Mouse (Mus musculus) E14TG2a.4 (cell line): ENCODE data around the gene Prkcb.

Experiments used
- H3K27me3 ChIP-seq: 2 replicates; pipeline ENCODE4 v1.6.1; 2014; ENCODE audit warnings: low read length, control low read depth; ENCODE audit not compliant: insufficient read depth
- H3K36me3 ChIP-seq: 2 replicates; pipeline ENCODE4 v1.6.1; 2014; ENCODE audit warnings: low read length, control low read depth; ENCODE audit not compliant: insufficient read depth
- H3K4me1 ChIP-seq: replicated peaks from 2 replicates; pipeline ENCODE4 v1.6.1; 2014; ENCODE audit warnings: low read depth, low read length, control low read depth
- H3K4me3 ChIP-seq: replicated peaks from 2 replicates; pipeline ENCODE4 v1.5.1; 2014; ENCODE audit warnings: mild to moderate bottlenecking, low read length
- H3K9me3 ChIP-seq: 2 replicates; pipeline ENCODE4 v1.6.1; 2014; ENCODE audit warnings: low read length, control low read depth
- CTCF ChIP-seq: conservative IDR thresholded peaks from 2 replicates; pipeline ENCODE4 v1.5.1; 2014; ENCODE audit warnings: low read length
- NANOG ChIP-seq: IDR thresholded peaks from 2 replicates; pipeline ENCODE4 v1.6.1; 2014; ENCODE audit warnings: borderline replicate concordance, low read length, mixed read lengths
- POU5F1 ChIP-seq: IDR thresholded peaks from 2 replicates; pipeline ENCODE4 v1.6.1; 2014; ENCODE audit warnings: low read length, borderline replicate concordance

Prkcb gene

DNA sequence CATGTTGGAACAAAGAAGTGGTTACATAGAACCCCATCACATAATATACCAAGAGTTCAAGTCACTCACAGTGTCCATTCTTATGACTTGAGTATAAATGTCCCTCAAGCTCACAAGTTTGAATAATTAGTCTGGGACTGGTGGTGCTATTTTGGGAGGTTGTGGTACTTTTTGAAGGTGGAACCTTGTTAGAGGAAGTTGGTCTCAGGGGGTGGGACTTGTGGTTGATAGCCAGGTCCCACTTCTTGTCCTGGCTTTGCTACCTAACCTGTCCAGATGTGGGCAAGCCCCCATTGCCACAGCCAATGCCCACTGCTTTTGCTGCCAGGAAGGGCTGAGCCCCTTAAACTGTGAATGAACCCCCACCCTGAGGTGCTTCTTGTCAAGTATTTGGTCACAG lies 28.9 kb downstream of the Prkcb start:
- Histone ChIP-seq H3K4me3 (no peak overlapping the region), H3K36me3 (no peaks in the 10 kb centered on the region), H3K9me3 (peaks cover 4% of the 10 kb centered on the region; the same call in 1 of the 2 replicates), H3K27me3 (no peaks in the 10 kb centered on the region), H3K4me1 (no peaks in the 10 kb centered on the region)
- no peak for TF ChIP-seq NANOG
- TF ChIP-seq POU5F1 = no peak
- TF ChIP-seq CTCF = no peak

DNA sequence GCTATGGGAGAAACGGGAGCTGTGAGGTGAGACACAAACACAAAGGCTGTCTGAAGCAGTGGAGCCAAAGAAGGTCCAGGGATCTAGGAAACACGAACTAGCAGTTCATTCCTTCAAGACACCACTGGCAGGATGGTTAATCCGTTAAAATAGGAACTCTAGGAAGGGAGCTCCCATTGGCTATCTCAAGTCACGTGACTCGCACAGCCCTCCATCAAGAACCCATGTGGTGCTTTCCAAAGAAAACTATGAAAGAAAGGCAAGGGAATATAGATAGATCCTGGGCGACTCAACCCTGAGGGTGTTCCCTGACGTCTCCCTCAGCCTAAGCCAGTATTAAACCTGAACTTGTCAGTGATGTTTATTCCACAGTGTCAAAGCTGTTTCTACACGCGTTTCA lies 31.0 kb downstream of the Prkcb start:
- TF ChIP-seq POU5F1 (no peak), CTCF (no peak), NANOG (no peak)
- Histone ChIP-seq H3K36me3 (no peaks in the 10 kb centered on the region), H3K27me3 (no peaks in the 10 kb centered on the region), H3K4me3 (no peak overlapping the region), H3K4me1 (no peaks in the 10 kb centered on the region), H3K9me3 (peaks cover 4% of the 10 kb centered on the region; the same call in 1 of the 2 replicates)

GRCm38 (mm10) chr7:122320843-122321544 lies 32.4 kb downstream of the Prkcb start:
- Histone ChIP-seq H3K27me3 (no peaks in the 10 kb centered on the region), H3K4me1 (no peaks in the 10 kb centered on the region), H3K36me3 (no peaks in the 10 kb centered on the region), H3K4me3 (no peak overlapping the region), H3K9me3 (peaks cover 4% of the 10 kb centered on the region; the same call in 1 of the 2 replicates)
- no peak for TF ChIP-seq NANOG
- TF ChIP-seq CTCF = peak; percentile 29
- TF ChIP-seq POU5F1 = no peak

DNA sequence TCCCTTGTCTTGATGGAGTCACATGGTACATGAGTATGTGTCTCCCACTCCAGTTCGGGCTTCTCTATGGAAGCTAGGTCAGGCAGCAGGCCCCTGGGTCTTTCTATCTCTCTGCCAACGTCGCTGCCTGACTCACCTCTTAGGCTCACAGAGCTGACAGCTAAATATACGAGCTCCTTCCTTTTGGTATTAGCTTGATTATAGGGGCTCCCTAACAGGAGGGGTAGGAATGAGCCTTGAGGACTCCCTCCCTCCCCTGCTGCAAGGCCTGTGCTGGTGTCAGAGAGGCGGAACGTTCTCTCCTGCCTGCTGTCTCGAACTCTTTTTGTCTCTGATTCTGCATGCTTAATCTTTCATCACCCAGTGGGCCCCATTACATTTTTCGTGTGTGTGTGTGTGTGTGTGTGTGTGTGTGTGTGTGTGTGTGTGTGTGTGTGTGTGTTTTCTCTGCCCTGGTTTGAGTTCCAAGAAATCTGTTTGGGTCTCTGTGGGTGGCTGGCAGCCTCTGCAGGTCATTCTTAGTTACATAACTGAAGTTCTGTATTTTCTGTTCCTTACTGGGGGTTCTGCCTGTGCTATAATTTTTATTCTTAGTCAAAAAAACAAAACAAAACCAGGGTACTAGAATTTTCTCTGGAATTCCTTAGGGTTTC lies 33.6 kb downstream of the Prkcb start:
- Histone ChIP-seq H3K27me3 (no peaks in the 10 kb centered on the region), H3K9me3 (peaks cover 4% of the 10 kb centered on the region; the same call in 1 of the 2 replicates), H3K4me3 (no peak overlapping the region), H3K4me1 (no peaks in the 10 kb centered on the region), H3K36me3 (no peaks in the 10 kb centered on the region)
- TF ChIP-seq NANOG = no peak
- no peak for TF ChIP-seq POU5F1
- TF ChIP-seq CTCF = no peak

DNA sequence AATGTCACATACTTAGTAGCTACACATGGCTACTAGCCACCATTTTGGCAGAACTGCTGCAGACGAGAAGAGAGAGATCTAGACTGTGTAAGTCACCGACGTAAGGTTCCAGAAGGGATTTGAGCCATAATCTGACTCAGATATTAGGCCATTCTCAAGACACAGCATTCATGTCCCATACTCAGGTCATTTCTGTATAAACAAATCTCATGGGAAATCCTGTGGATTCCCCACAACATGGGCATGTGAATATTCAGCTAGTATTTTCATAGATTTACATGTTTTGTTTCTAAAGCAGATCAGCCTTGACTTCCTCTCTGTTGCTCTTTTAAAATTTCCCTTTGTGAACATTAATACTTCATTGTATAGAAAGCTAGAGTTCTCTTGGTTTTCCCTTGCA lies 39.4 kb downstream of the Prkcb start:
- Histone ChIP-seq H3K4me1 (no peaks in the 10 kb centered on the region), H3K36me3 (no peaks in the 10 kb centered on the region), H3K4me3 (no peak overlapping the region), H3K9me3 (no peaks in the 10 kb centered on the region), H3K27me3 (no peaks in the 10 kb centered on the region)
- no peak for TF ChIP-seq NANOG

- no peak overlapping the region for H3K4me3 ChIP-seq
- TF ChIP-seq NANOG (no peak), POU5F1 (no peak), CTCF (no peak)
Measured at GRCm38 (mm10) chr7:122328466-122328865, 39.9 kb downstream of the Prkcb start.

GRCm38 (mm10) chr7:122329588-122329987 lies 41.0 kb downstream of the Prkcb start:
- H3K4me3 ChIP-seq = no peak overlapping the region
- TF ChIP-seq POU5F1 = no peak
- no peak for TF ChIP-seq CTCF
- TF ChIP-seq NANOG = no peak
- no peaks in the 10 kb centered on the region for H3K27me3 ChIP-seq
- H3K9me3 ChIP-seq = no peaks in the 10 kb centered on the region
- H3K4me1 ChIP-seq = no peaks in the 10 kb centered on the region
- no peaks in the 10 kb centered on the region for H3K36me3 ChIP-seq

More at GRCm38 (mm10) chr7:122328466-122328865, 39.9 kb downstream of the Prkcb start:
- no peaks in the 10 kb centered on the region for H3K4me1 ChIP-seq
- no peaks in the 10 kb centered on the region for H3K27me3 ChIP-seq
- H3K36me3 ChIP-seq = no peaks in the 10 kb centered on the region
- no peaks in the 10 kb centered on the region for H3K9me3 ChIP-seq

DNA sequence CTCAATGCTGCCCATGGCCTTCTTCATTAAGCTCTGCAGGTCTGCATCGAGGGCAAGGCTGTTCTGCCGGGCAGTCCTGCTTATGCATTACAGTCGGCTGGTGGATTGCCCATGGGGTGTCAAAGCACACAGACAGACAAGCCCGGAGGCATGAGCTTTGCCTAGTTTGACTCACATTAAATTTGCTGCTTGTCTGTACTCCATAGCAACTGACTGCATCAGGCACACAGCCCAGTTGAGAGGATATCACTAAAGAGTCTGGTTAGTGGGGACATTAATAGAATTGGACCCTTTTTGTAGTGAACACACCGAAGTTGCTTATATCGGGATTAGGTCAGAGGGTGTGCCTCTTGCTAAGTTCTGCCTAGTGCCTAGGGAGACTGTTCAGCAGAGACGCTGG lies 45.1 kb downstream of the Prkcb start:
- no peaks in the 10 kb centered on the region for H3K36me3 ChIP-seq
- no peak overlapping the region for H3K4me3 ChIP-seq
- no peaks in the 10 kb centered on the region for H3K4me1 ChIP-seq
- no peaks in the 10 kb centered on the region for H3K27me3 ChIP-seq
- no peak for TF ChIP-seq CTCF
- no peak for TF ChIP-seq POU5F1
- no peak for TF ChIP-seq NANOG
- no peaks in the 10 kb centered on the region for H3K9me3 ChIP-seq

- Histone ChIP-seq H3K4me1 (no peaks in the 10 kb centered on the region), H3K27me3 (no peaks in the 10 kb centered on the region), H3K36me3 (no peaks in the 10 kb centered on the region), H3K4me3 (no peak overlapping the region), H3K9me3 (no peaks in the 10 kb centered on the region)
- TF ChIP-seq CTCF = no peak
- no peak for TF ChIP-seq NANOG
- TF ChIP-seq POU5F1 = no peak
Measured at GRCm38 (mm10) chr7:122337302-122337701, 48.8 kb downstream of the Prkcb start.

- no peaks in the 10 kb centered on the region for H3K27me3 ChIP-seq
- H3K9me3 ChIP-seq = no peaks in the 10 kb centered on the region
- H3K4me1 ChIP-seq = no peaks in the 10 kb centered on the region
- no peak for TF ChIP-seq NANOG
- TF ChIP-seq CTCF = no peak
- TF ChIP-seq POU5F1 = no peak
- H3K36me3 ChIP-seq = no peaks in the 10 kb centered on the region
- H3K4me3 ChIP-seq = no peak overlapping the region
Measured at GRCm38 (mm10) chr7:122338055-122338454, 49.5 kb downstream of the Prkcb start.
